Mouse (Mus musculus) MEL (cell line): ENCODE measurements at regions not wholly inside any gene's neighbourhood (a gene's known extent, or its start where the extent isn't known, plus 50 kb on each side); places are given as distances from the start of the nearest gene placed in this dataset.
A peak's percentile ranks its signal among the peaks of the same experiment; 100 is the strongest.

Experiments
- DNase-seq: peaks from one replicate; pipeline ENCODE4 v3.0.0; 2011; ENCODE audit warnings: low read depth, low spot score
- H3K27ac ChIP-seq: 2 replicates; pipeline ENCODE4 v1.5.1; 2012; ENCODE audit warnings: low read depth, mild to moderate bottlenecking, control low read depth, low read length, moderate library complexity; ENCODE audit not compliant: control insufficient read depth
- H3K27me3 ChIP-seq, 2 experiments: fragments of 150-350 bp in 1 of 2; sonication (generic) in 1 of 2; 2 replicates each; pipeline ENCODE4 v1.6.1; 2012; ENCODE audit warnings: low read length in 2 of 2, mild to moderate bottlenecking in 2 of 2, improper control_type of control experiment in 1 of 2, moderate library complexity in 1 of 2; ENCODE audit not compliant: insufficient read depth in 2 of 2, control insufficient read depth in 1 of 2
- H3K36me3 ChIP-seq, 2 experiments: 2 replicates each; pipeline ENCODE4 v1.6.1; 2012 to 2014; ENCODE audit warnings: low read length in 2 of 2, improper control_type of control experiment in 1 of 2, inconsistent platforms in 1 of 2, mild to moderate bottlenecking in 1 of 2; ENCODE audit not compliant: insufficient read depth in 2 of 2, control insufficient read depth in 1 of 2
- H3K4me1 ChIP-seq, 2 experiments: fragments of 150-350 bp in 1 of 2; sonication (generic) in 1 of 2; 2 replicates each; pipeline ENCODE4 v1.6.1; 2012; ENCODE audit warnings: low read length in 2 of 2, improper control_type of control experiment in 1 of 2, mild to moderate bottlenecking in 1 of 2; ENCODE audit not compliant: insufficient read depth in 2 of 2, control insufficient read depth in 1 of 2
- H3K4me3 ChIP-seq, 2 experiments: fragments of 150-350 bp in 1 of 2; sonication (generic) in 1 of 2; 2 replicates each; pipeline ENCODE4 v1.5.1; 2012; ENCODE audit warnings: low read depth in 2 of 2, low read length in 2 of 2, mild to moderate bottlenecking in 2 of 2, moderate library complexity in 2 of 2, control low read depth in 1 of 2, improper control_type of control experiment in 1 of 2; ENCODE audit not compliant: control insufficient read depth in 1 of 2, insufficient read depth in 1 of 2
- H3K79me2 ChIP-seq: 2 replicates; pipeline ENCODE4 v1.6.1; 2012; ENCODE audit warnings: mild to moderate bottlenecking, low read length, moderate library complexity; ENCODE audit not compliant: control insufficient read depth, poor library complexity, insufficient read depth
- H3K9ac ChIP-seq: 2 replicates; pipeline ENCODE4 v1.6.1; 2012; ENCODE audit warnings: low read depth, mild to moderate bottlenecking, control low read depth, low read length, moderate library complexity; ENCODE audit not compliant: control insufficient read depth, poor library complexity, severe bottlenecking
- H3K9me3 ChIP-seq: fragments of 150-350 bp; sonication (generic); replicated peaks from 2 replicates; pipeline ENCODE4 v1.6.1; 2012; ENCODE audit warnings: mild to moderate bottlenecking, low read length, improper control_type of control experiment, moderate library complexity; ENCODE audit not compliant: insufficient read depth
- E2F4 ChIP-seq: IDR thresholded peaks from 2 replicates; pipeline ENCODE4 v1.6.1; 2011; ENCODE audit warnings: low read depth, low read length, improper control_type of control experiment, borderline replicate concordance
- ELF1 ChIP-seq: IDR thresholded peaks from 2 replicates; pipeline ENCODE4 v1.6.1; 2014; ENCODE audit warnings: low read depth, mild to moderate bottlenecking, inconsistent platforms, low read length, improper control_type of control experiment, moderate library complexity
- GABPA ChIP-seq: IDR thresholded peaks from 2 replicates; pipeline ENCODE4 v1.6.1; 2012; ENCODE audit warnings: low read depth, mild to moderate bottlenecking, inconsistent platforms, low read length, improper control_type of control experiment, moderate library complexity
- HCFC1 ChIP-seq: IDR thresholded peaks from 2 replicates; pipeline ENCODE4 v1.6.1; 2012; ENCODE audit warnings: low read depth, mild to moderate bottlenecking, inconsistent platforms, low read length, improper control_type of control experiment, moderate library complexity
- MAX ChIP-seq: IDR thresholded peaks from 2 replicates; pipeline ENCODE4 v1.6.1; 2011; ENCODE audit warnings: low read length, improper control_type of control experiment
- MEF2A ChIP-seq: IDR thresholded peaks from 2 replicates; pipeline ENCODE4 v1.6.1; 2014; ENCODE audit warnings: low read depth, mild to moderate bottlenecking, inconsistent platforms, low read length, improper control_type of control experiment; ENCODE audit not compliant: poor library complexity, insufficient replicate concordance, severe bottlenecking; ENCODE audit errors: extremely low read depth
- MYB ChIP-seq: IDR thresholded peaks from 2 replicates; pipeline ENCODE4 v1.6.1; 2011; ENCODE audit warnings: mild to moderate bottlenecking, low read depth, low read length, improper control_type of control experiment
- NRF1 ChIP-seq: IDR thresholded peaks from 2 replicates; pipeline ENCODE4 v1.6.1; 2014; ENCODE audit warnings: low read depth, mild to moderate bottlenecking, inconsistent platforms, low read length, improper control_type of control experiment, moderate library complexity; ENCODE audit not compliant: poor library complexity, insufficient read depth, severe bottlenecking
- RCOR1 ChIP-seq: IDR thresholded peaks from 2 replicates; pipeline ENCODE4 v1.6.1; 2012; ENCODE audit warnings: low read depth, mild to moderate bottlenecking, inconsistent platforms, low read length, improper control_type of control experiment
- SMC3 ChIP-seq: IDR thresholded peaks from 2 replicates; pipeline ENCODE4 v1.6.1; 2011; ENCODE audit warnings: low read depth, low read length, improper control_type of control experiment
- TCF12 ChIP-seq: IDR thresholded peaks from 2 replicates; pipeline ENCODE4 v1.6.1; 2014; ENCODE audit warnings: low read depth, mild to moderate bottlenecking, inconsistent platforms, low read length, improper control_type of control experiment, moderate library complexity
- USF2 ChIP-seq, 2 experiments: IDR thresholded peaks; 2 replicates each; pipeline ENCODE4 v1.6.1; 2011 to 2012; ENCODE audit warnings: improper control_type of control experiment in 2 of 2, low read length in 2 of 2, borderline replicate concordance in 1 of 2, inconsistent platforms in 1 of 2, low read depth in 1 of 2, mild to moderate bottlenecking in 1 of 2; ENCODE audit not compliant: insufficient read depth in 1 of 2

GRCm38 (mm10) chr6:67183481-67184215, 54.3 kb upstream of the Serbp1 start:
- Histone ChIP-seq H3K27ac (no peak overlapping the region), H3K36me3 (peaks cover 0 to 2% of the 10 kb centered on the region in 2 experiments; a peak in 1 of 4 replicates)
- TF ChIP-seq SMC3: no peak
- TF ChIP-seq TCF12: no peak
- TF ChIP-seq MAX: no peak
- TF ChIP-seq HCFC1: no peak
- TF ChIP-seq USF2 (IDR thresholded peaks at IDR 0.05; ENCODE audit: borderline replicate concordance in 1 of 2, insufficient read depth in 1 of 2, low read depth in 1 of 2, low read length in 2 of 2): no peak
- TF ChIP-seq, all 39 proteins: peak for 0
- Histone ChIP-seq H3K79me2 (no peaks in the 10 kb centered on the region), H3K9ac (no peak overlapping the region), H3K4me3 (no peak overlapping the region), H3K27me3 (no peaks in the 10 kb centered on the region), H3K4me1 (peaks cover 2 to 7% of the 10 kb centered on the region in 2 experiments; a peak in 3 of 4 replicates), H3K9me3 (no peaks in the 10 kb centered on the region)
- no peak for DNase-seq

- Histone ChIP-seq H3K79me2 (no peaks in the 10 kb centered on the region), H3K27me3 (no peaks in the 10 kb centered on the region), H3K27ac (no peak overlapping the region), H3K9ac (no peak overlapping the region), H3K36me3 (peaks cover 0 to 2% of the 10 kb centered on the region in 2 experiments; a peak in 1 of 4 replicates), H3K4me1 (peaks cover 2 to 7% of the 10 kb centered on the region in 2 experiments; a peak in 3 of 4 replicates), H3K9me3 (no peaks in the 10 kb centered on the region), H3K4me3 (no peak overlapping the region)
- no peak for TF ChIP-seq MYB
- TF ChIP-seq NRF1: no peak
- no peak for TF ChIP-seq RCOR1
- no peak for DNase-seq
Observed at GRCm38 (mm10) chr6:67182453-67182852, 55.5 kb upstream of the Serbp1 start.

- H3K4me3 ChIP-seq: no peak overlapping the region
Observed at GRCm38 (mm10) chr6:67181459-67181858, 56.5 kb upstream of the Serbp1 start.

More at GRCm38 (mm10) chr6:67181459-67181858, 56.5 kb upstream of the Serbp1 start:
- no peak overlapping the region for H3K9ac ChIP-seq
- H3K4me1 ChIP-seq: peaks cover 0 to 2% of the 10 kb centered on the region in 2 experiments; a peak in 3 of 4 replicates
- no peak for TF ChIP-seq MEF2A
- TF ChIP-seq E2F4: no peak
- TF ChIP-seq GABPA: no peak
- no peak for TF ChIP-seq ELF1
- TF ChIP-seq, all 39 proteins: peak for 0
- Histone ChIP-seq H3K36me3 (peaks cover 0 to 2% of the 10 kb centered on the region in 2 experiments; a peak in 1 of 4 replicates), H3K27ac (no peak overlapping the region), H3K9me3 (no peaks in the 10 kb centered on the region), H3K79me2 (no peaks in the 10 kb centered on the region), H3K27me3 (no peaks in the 10 kb centered on the region)
- peak; percentile 16 for DNase-seq
